Mouse (Mus musculus): ENCODE data around the gene Kdm2a. TPM values are rescaled to one million over a fixed set of nuclear protein-coding genes. Genes with fewer than 3 reads are reported as not detected.
A peak's percentile ranks its signal among the peaks of the same experiment; 100 is the strongest.

Kdm2a gene
- total and polyA plus RNA-seq, 3 experiments, result 20.3 to 55.9 TPM; not detected in 1

- peak overlapping the region; percentile 46 for H3K9ac ChIP-seq (ENCODE audit: control insufficient read depth, low read depth, low read length, poor library complexity, severe bottlenecking)
- peak; percentile 91 for DNase-seq (ENCODE audit: low read depth, low spot score)
- no peak for TF ChIP-seq USF2 (IDR thresholded peaks at IDR 0.05; ENCODE audit: borderline replicate concordance in 1 of 2, insufficient read depth in 1 of 2, low read depth in 1 of 2, low read length in 2 of 2)
- TF ChIP-seq SMC3 (IDR thresholded peaks at IDR 0.05; ENCODE audit: low read depth, low read length), result peak; percentile 70
- no peak; a peak in 1 of 4 replicates for TF ChIP-seq EP300 (IDR thresholded peaks at IDR 0.05; ENCODE audit: low read depth in 1 of 2, low read length in 2 of 2)
- no peak for TF ChIP-seq ZNF384 (IDR thresholded peaks at IDR 0.05; ENCODE audit: low read depth, low read length)
- TF ChIP-seq RAD21 (IDR thresholded peaks at IDR 0.05; ENCODE audit: low read depth, low read length), result peak; percentile 48
- peak; percentile 30; the same call in 1 of the 2 replicates for TF ChIP-seq ETS1 (IDR thresholded peaks at IDR 0.05; ENCODE audit: low read depth, low read length)
- TF ChIP-seq CTCF (IDR thresholded peaks at IDR 0.05 in 2 of 3, conservative IDR thresholded peaks at IDR 0.05 in 1 of 3; ENCODE audit: control insufficient read depth in 1 of 3, insufficient read depth in 1 of 3, low read depth in 2 of 3, low read length in 3 of 3, poor library complexity in 1 of 3, severe bottlenecking in 1 of 3), result peak; percentile 35 to 97 (median 88); a peak in 5 of 6 replicates
- no peak for TF ChIP-seq GABPA (IDR thresholded peaks at IDR 0.05; ENCODE audit: low read depth, low read length)
- no peak for TF ChIP-seq ELF1 (IDR thresholded peaks at IDR 0.05; ENCODE audit: low read depth, low read length)
- no peak for TF ChIP-seq NELFE (IDR thresholded peaks at IDR 0.05; ENCODE audit: low read depth, low read length)
- 0 out of 2 replicates have a peak, but pooled peaks have one; percentile 37 for TF ChIP-seq MXI1 (IDR thresholded peaks at IDR 0.05; ENCODE audit: low read depth, low read length)
- TF ChIP-seq CHD1 (IDR thresholded peaks at IDR 0.05; ENCODE audit: low read depth, low read length), result no peak
- TF ChIP-seq MAX (IDR thresholded peaks at IDR 0.05; ENCODE audit: low read length), result no peak
- no peak for TF ChIP-seq POLR2A (IDR thresholded peaks at IDR 0.05; ENCODE audit: control insufficient read depth in 1 of 2, insufficient read depth in 1 of 2, low read depth in 1 of 2, low read length in 2 of 2, poor library complexity in 1 of 2)
- peak; percentile 79 for TF ChIP-seq GATA1 (IDR thresholded peaks at IDR 0.05; ENCODE audit: low read depth, low read length)
- peak; percentile 57 for TF ChIP-seq SIN3A (IDR thresholded peaks at IDR 0.05; ENCODE audit: low read length)
- TF ChIP-seq HCFC1 (IDR thresholded peaks at IDR 0.05; ENCODE audit: low read depth, low read length), result peak; percentile 25; the same call in 1 of the 2 replicates
- no peak for TF ChIP-seq TBP (IDR thresholded peaks at IDR 0.05; ENCODE audit: low read depth, low read length)
- no peak for TF ChIP-seq KAT2A (conservative IDR thresholded peaks at IDR 0.05; ENCODE audit: low read depth, low read length)
- peaks cover 0 to 18% of the 10 kb centered on the region in 2 experiments; a peak in 2 of 4 replicates for H3K4me1 ChIP-seq (ENCODE audit: control insufficient read depth in 1 of 2, insufficient read depth in 2 of 2, low read length in 2 of 2)
- H3K4me3 ChIP-seq (ENCODE audit: control insufficient read depth in 1 of 2, insufficient read depth in 1 of 2, low read depth in 2 of 2, low read length in 2 of 2), result peak overlapping the region; percentile 41 to 43
- H3K79me2 ChIP-seq (ENCODE audit: control insufficient read depth, insufficient read depth, low read length, poor library complexity), result no peaks in the 10 kb centered on the region
- H3K27ac ChIP-seq (ENCODE audit: control insufficient read depth, low read depth, low read length), result peak overlapping the region; percentile 24
- H3K9me3 ChIP-seq (replicated peaks; ENCODE audit: insufficient read depth, low read length), result no peaks in the 10 kb centered on the region
- no peaks in the 10 kb centered on the region; a peak in 1 of 4 replicates for H3K36me3 ChIP-seq (ENCODE audit: control insufficient read depth in 1 of 2, insufficient read depth in 2 of 2, low read length in 2 of 2)
- H3K27me3 ChIP-seq (ENCODE audit: control insufficient read depth in 1 of 2, insufficient read depth in 2 of 2, low read length in 2 of 2), result peaks cover 5 to 8% of the 10 kb centered on the region in 2 experiments; a peak in 2 of 4 replicates
Observed at GRCm38 (mm10) chr19:4441090-4441591, 43.1 kb upstream of the Kdm2a start.

DNA sequence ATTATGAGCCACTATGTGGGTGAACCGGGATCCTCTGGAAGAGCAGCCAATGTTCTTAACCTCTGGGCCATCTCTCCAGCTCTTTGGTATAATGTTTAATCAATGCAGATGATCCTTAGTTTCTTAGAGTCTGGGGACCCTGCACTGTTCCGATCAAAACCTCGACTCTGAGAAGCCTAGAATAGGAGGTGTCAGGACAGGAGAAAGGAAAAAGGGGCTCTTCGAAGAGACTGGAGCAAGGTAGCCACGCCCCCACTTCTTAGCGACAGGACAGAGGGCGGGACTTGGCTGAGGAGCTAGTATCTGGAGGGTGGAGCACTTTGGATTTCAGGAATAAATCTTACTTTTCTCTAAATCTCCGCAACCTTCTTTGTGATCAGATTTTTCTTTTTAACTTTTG lies 42.1 kb upstream of the Kdm2a start:
- no peaks in the 10 kb centered on the region for H3K79me2 ChIP-seq (ENCODE audit: control insufficient read depth, insufficient read depth, low read length, poor library complexity)
- no peaks in the 10 kb centered on the region; a peak in 1 of 4 replicates for H3K36me3 ChIP-seq (ENCODE audit: control insufficient read depth in 1 of 2, insufficient read depth in 2 of 2, low read length in 2 of 2)
- peaks cover 0 to 22% of the 10 kb centered on the region in 2 experiments; a peak in 2 of 4 replicates for H3K4me1 ChIP-seq (ENCODE audit: control insufficient read depth in 1 of 2, insufficient read depth in 2 of 2, low read length in 2 of 2)
- H3K4me3 ChIP-seq (ENCODE audit: control insufficient read depth in 1 of 2, insufficient read depth in 1 of 2, low read depth in 2 of 2, low read length in 2 of 2), result no peak overlapping the region
- H3K27ac ChIP-seq (ENCODE audit: control insufficient read depth, low read depth, low read length), result no peak overlapping the region
- H3K27me3 ChIP-seq (ENCODE audit: control insufficient read depth in 1 of 2, insufficient read depth in 2 of 2, low read length in 2 of 2), result peaks cover 4 to 5% of the 10 kb centered on the region in 2 experiments; a peak in 2 of 4 replicates
- DNase-seq (ENCODE audit: low read depth, low spot score), result peak; percentile 27
- H3K9me3 ChIP-seq (replicated peaks; ENCODE audit: insufficient read depth, low read length), result no peaks in the 10 kb centered on the region
- TF ChIP-seq TCF12 (IDR thresholded peaks at IDR 0.05; ENCODE audit: low read depth, low read length) (no peak), GATA1 (IDR thresholded peaks at IDR 0.05; ENCODE audit: low read depth, low read length) (no peak), MAX (IDR thresholded peaks at IDR 0.05; ENCODE audit: low read length) (no peak), KAT2A (conservative IDR thresholded peaks at IDR 0.05; ENCODE audit: low read depth, low read length) (no peak), RCOR1 (IDR thresholded peaks at IDR 0.05; ENCODE audit: low read depth, low read length) (no peak), UBTF (IDR thresholded peaks at IDR 0.05; ENCODE audit: borderline replicate concordance, insufficient read depth, low read depth, low read length) (no peak), ZNF384 (IDR thresholded peaks at IDR 0.05; ENCODE audit: low read depth, low read length) (no peak), TAL1 (IDR thresholded peaks at IDR 0.05; ENCODE audit: low read length) (no peak), NELFE (IDR thresholded peaks at IDR 0.05; ENCODE audit: low read depth, low read length) (no peak), USF1 (IDR thresholded peaks at IDR 0.05; ENCODE audit: low read depth, low read length) (no peak), TBP (IDR thresholded peaks at IDR 0.05; ENCODE audit: low read depth, low read length) (no peak), MEF2A (IDR thresholded peaks at IDR 0.05; ENCODE audit: extremely low read depth, insufficient replicate concordance, low read depth, low read length, poor library complexity, severe bottlenecking) (no peak), GABPA (IDR thresholded peaks at IDR 0.05; ENCODE audit: low read depth, low read length) (no peak), POLR2A (IDR thresholded peaks at IDR 0.05; ENCODE audit: control insufficient read depth in 1 of 2, insufficient read depth in 1 of 2, low read depth in 1 of 2, low read length in 2 of 2, poor library complexity in 1 of 2) (no peak), ETS1 (IDR thresholded peaks at IDR 0.05; ENCODE audit: low read depth, low read length) (no peak)
- H3K9ac ChIP-seq (ENCODE audit: control insufficient read depth, low read depth, low read length, poor library complexity, severe bottlenecking), result no peak overlapping the region

All from MEL (cell line).